Mouse (Mus musculus) c-Kit-positive CD71-positive TER-119-positive erythroid progenitor cells, embryonic 14.5 days (primary cell): ENCODE results near the gene Stox2.
"Not testable (repeated sequence)": the region's sequence is repeated elsewhere in the genome, so short reads cannot be mapped to it uniquely, and the experiment has no call there.

ENCODE experiments used
- DNase-seq: peaks from one replicate; pipeline ENCODE4 v3.0.0-alpha.2; 2013; ENCODE audit warnings: low spot score

The Stox2 gene

DNA sequence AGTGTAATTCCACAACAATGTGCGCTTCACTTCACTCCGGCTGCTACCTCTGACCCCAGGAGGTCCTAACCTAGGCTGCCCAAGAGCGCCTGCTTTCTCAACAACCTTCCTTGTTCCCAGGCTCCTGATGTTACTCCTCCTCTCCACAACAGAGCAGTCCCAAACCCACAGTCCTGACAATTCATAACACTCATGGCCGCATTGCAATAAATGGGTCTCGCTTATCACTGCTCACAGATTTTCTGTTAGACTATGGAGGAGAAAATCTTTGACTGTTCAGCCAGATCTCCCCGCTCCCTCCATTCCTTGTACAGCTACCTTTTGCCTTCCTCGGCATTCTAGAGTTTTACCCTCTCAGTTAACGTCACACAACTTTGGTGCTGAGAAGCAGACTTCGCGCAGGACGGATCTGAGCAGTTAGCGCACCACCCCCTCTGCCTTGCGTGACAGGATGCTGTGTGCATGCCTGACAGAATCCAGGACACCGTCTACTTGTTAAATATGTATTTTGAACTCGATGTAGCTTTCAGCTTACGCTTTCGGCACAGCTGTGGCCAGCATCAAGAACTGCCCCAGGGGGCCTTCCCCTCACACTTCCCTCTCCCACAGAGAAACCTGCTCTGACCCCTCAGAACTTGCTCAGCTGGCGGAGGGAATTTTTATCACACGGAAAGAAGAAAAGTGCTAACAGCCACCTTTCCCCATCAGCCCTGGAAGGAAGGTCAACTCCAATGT lies at the start of gene Stox2:
Stox2 (minus strand) TSS at position 51 of the 735 bp plus-strand sequence.
- DNase-seq: no peak

DNA sequence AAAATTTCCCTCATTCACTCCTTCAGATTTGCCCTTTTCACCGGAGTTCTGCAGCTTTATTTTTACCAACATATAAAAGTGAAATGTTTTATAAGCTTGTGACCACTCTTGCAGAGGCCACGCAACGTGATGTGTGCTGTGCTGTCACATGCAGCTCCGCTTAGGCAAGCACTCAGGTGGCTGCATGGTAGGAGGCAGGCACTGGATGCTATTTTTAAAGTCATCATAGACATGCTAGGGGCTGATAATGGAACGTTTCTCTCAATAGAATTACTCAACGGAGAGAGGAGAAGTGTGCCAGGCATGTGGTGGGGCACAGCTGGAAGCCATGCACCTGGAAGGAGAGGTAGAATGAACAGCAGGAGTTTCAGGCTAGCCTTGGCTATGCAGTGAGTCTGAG lies 49.3 kb upstream of the Stox2 start:
- DNase-seq: no peak

DNA sequence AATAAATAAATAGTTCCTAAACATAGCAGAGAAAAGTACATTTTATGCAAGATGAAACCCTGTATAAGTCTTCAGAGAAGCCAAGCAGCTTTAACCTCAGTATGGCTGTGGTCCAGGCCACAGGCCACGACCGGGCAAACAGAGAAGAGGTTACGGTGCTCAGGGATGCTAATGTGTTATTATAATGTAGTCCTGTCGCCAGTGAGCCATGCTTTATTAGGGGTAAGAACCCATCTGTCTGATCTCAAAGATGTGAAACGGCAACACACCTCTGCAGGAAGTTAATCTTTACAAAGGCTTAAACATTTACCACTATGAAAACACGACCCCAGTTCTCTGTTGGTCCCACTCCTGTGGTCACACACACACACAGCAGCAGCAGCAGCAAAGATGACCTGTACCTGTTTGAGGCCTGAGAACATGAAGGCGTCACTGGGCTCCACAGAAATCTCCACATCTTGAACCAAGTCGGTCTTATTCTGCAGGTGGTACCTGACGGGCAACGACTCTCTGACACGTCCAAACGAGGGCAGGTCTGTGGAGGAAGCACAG lies 48.5 kb upstream of the Stox2 start:
- no peak for DNase-seq

DNA sequence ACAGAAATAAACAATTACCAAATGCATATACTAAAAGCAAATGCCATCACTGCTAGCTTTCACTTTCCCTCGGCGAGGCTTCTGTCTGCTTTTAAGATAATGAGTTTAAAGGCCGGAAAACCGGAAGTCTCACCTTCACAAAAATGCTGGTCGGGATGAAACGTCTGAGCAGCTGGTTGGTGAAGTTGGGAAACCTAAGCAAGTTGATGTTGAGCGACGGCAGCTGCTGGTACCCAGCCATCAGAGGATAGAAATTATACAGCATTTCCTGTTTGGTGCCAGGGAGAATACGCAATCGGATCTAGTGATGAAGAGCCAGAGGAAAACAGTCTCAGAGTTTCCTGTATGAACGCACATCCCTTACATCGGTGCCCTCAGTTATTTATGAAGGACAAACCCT lies 46.9 kb upstream of the Stox2 start:
- no peak for DNase-seq

DNA sequence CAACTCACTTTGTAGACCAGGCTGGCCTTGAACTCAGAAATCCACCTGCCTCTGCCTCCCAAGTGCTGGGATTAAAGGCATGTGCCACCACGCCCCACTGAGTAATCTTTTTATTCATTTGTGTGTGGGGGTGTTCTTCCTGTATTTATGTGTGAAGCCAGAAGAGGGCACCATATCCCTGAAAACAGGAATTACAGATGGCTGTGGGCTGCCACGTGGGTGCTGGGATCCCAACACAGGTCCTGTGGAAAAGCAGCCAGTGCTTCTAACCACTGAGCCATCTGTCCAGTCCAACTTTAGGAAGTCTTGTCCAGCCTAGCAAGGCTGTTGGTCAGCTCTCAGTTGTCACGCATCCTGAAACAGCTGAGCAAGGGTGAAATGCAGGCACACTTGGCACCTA lies 41.1 kb upstream of the Stox2 start:
- DNase-seq: no peak

DNA sequence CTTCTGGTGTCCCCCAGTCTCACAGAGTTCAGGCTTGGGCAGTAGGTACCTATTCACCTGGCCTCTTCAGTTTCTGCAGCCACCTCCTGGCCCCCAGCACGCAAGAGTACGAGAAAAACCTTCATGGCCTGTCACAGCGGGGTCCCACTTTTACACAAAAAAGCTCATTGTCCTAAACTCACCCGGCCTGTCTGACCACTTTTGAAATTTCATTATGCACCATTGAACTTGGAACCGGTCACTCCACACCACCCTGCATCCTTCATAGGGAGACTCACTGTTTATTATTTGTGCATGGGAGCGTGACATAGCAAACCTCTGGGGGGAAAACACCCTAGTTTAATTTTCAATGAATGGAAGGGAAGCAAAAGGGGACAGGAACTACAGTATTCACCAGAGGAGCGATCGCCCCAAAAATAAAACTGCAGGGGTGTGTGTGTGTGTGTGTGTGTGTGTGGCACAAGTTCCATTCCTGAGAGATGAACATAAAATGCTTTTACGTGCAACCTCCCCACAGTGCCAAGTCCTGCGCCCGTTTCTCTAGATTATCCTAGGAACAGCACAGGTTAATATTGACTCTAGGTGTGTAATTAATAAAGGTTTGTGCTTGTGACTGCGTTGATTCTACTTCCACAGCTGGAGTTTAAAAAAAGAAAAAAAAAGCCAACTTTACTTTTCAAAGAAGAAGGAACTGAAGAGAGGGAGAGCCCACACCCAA lies 36.4 kb upstream of the Stox2 start:
- no peak for DNase-seq

DNA sequence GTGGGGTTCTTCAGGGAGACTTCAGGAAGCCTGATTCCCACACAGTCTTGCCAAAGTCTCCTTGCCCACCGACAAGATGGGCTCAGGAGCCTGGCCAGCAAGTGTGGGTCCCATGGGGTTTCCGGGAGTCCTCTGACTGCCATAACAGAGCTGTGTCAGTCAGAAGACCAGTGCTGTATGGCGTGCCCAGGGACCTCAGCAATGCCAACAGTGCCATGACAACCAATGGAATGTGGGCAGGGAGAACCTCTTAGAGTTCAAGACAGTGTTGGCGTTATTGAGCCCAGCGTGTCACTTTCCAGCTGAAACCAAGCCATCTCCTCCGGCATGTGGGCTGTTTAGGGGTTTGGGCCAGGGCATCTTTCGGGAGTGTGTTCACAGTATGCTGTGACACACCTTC lies 33.9 kb upstream of the Stox2 start:
- DNase-seq: no peak

DNA sequence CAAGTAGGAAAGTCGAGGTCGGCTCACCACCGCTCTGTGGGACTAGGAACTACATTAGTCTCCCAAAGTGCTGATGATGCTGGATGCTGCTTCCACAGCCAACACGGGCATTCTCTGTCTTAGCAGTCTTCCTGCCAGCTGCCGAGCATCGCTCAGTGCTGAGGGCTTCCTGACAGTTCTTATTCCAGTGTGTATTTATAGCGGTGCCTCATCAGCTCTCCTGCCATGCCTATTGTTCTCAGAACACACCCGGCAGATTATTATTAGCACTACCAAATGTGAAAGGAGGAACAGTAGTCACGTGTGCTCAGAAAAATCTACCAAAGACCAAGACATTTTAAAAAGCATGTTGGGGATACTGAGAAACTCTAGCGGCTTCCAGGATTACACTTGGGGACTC lies 15.5 kb upstream of the Stox2 start:
- no peak for DNase-seq

DNA sequence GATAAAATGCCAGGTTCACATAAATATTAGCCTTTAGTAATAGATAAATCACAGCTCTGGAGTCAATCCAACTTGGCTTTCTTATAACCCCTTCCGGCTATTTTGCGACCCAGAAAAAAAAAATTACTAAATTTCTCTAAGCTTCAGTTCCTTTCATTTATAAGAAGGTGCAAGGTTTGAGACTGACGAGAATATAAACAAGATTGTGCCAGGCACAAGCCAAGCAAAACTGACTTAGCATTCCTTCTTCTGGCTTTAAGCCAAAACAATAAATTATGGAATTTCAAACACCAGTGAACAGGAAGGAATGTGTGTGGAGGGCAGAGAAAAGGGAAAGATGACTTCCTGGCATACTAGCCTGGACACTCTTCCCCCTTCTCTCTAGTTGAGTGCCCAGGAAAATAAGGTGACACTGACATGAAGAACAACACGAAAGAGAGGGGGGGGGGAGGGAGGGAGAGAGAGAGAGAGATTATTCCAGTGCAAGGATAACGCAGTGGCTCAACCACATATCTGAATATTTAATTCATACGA lies 13.1 kb upstream of the Stox2 start:
- no peak for DNase-seq

DNA sequence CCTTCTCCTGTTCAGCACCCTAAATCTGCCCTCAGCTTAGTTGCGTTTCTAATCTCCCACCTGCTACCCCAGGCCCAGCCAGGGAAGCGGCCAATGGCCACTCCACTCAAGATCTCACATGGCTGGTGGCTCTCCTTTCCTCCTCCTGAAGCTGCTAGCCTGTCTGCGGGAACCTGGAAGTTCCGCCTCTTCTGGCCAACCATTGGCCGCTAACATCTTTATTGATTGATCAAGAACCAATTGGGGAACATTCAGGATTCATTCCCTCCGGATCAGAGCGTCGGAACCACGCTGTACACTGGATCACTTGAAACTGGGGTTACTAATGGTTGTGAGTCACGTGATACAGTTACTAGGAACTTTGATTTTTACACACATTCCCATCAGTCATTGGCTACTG lies 12.4 kb upstream of the Stox2 start:
- DNase-seq: no peak

DNA sequence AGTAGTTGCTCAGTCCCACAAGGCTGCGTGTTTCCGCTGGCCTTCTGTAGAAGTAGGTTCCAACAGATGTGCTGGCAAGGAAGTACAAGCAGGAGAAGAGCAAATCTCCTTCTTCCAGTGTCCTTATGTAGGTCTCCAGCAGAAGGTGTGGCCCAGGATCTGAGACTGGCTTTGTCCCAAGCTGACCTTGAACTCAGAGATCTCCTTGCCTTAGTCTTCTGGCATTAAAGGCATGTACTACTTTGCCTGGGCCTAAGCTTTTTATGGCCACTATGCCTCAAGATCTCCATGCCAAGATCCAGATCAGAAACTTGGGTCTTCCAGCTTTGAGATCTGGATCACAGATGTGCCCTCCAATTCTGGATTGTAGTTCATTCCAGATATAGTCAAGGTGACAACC lies 3.0 kb upstream of the Stox2 start:
- not testable (repeated sequence) for DNase-seq

DNA sequence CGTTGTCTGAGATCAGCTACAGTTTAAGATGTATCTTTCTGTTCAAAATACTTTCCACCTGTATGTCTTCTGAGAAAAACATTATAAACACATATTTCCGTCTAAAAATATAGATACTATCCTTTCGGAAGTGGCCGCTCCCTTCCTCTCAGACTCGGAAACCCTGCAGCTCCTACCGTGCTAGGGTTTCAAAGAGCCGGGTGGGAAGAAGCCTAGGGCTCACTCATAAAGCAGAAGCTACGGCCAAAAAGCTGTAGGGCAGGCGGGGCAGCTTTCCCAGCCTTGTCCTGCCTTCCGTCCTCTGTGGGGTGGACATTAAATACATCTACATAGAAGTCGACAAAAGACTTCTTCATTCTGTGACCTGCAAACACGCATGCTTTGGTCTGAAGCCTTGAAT lies 6.9 kb downstream of the Stox2 start:
- DNase-seq: no peak

DNA sequence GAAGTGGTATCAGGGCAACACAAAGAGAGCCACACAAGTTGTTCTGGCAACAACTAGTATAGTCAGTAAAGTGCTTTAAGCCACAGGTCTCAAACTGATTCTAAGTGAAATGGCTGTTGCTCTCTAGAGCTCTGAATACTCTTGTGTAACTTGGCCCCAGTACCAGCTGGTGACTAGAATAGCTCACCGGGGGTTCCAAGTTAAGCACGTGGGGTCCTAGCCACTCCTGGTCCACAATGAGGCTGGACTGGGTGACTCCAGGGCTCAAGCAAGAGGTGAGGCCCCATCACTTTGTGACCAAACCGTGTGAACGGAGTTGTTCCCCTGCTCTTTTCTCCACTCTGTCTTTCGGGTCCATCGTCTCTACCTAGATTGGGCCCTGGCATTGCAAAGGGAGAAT lies 8.2 kb downstream of the Stox2 start:
- DNase-seq: no peak

DNA sequence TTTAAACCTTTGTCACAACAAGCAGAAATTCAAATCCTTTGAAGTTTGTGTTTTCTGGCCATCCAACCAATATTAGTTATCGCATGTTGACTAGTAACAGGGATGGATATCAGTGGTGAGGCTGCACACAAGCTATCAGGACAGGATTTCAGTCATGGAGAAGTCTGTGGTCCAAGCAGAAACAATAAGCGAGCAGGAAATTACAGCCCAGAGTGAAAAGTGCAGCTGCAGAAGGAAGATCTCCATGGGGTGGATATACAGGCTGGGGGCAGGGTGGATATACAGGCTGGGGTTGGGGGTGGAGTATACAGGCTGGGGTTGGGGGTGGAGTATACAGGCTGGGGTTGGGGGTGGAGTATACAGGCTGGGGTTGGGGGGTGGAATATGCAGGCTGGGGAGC lies 10.3 kb downstream of the Stox2 start:
- DNase-seq: no peak

DNA sequence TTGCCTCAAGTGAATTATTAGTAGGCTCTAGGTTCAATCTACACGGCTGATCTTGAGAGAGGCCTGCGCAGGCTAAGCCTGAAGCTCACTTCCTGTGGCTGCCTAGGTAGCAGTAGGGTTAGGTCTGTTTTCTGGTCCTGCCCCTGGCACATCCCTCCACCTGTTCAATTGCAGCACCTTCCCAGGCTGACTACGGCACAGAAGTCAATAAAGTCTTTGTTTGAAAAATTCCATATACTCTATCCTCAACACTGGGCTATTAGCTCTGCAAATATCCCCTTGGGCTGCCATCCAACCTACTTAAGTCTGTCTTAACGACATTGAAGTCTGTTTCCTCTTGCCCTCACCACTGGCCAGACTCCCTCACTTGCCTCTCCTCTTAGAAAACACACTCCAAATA lies 10.8 kb downstream of the Stox2 start:
- DNase-seq: no peak

DNA sequence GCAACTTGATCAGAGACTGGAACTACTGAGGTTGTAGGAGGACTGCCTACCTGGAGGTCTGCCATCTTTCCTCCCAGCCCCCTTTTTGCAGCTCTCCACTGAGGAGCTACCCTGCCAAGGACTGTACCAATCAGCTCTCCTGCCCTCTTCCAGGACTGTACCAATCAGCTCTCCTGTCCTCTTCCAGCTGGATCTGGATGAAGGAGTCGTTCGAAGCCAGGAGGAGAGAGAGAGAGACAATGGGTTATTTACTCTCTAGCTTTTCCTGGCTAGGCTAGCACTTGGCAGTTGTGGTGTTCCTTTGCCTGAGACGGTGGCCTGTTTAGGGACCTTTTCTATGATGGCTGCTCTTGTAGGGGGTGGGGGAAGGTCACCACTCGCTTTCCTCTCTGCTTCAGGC lies 14.9 kb downstream of the Stox2 start:
- no peak for DNase-seq

DNA sequence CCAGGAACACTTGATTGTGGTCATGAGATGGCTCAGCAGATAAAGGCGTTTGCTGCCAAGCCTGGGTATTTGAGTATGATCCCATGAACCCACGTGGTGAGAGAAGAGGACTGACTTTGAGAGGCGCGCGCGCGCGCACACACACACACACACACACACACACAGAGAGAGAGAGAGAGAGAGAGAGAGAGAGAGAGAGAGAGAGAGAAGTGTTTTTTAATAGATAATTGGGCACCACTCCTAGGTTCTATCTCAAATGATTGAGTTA lies 32.0 kb downstream of the Stox2 start:
- not testable (repeated sequence) for DNase-seq

DNA sequence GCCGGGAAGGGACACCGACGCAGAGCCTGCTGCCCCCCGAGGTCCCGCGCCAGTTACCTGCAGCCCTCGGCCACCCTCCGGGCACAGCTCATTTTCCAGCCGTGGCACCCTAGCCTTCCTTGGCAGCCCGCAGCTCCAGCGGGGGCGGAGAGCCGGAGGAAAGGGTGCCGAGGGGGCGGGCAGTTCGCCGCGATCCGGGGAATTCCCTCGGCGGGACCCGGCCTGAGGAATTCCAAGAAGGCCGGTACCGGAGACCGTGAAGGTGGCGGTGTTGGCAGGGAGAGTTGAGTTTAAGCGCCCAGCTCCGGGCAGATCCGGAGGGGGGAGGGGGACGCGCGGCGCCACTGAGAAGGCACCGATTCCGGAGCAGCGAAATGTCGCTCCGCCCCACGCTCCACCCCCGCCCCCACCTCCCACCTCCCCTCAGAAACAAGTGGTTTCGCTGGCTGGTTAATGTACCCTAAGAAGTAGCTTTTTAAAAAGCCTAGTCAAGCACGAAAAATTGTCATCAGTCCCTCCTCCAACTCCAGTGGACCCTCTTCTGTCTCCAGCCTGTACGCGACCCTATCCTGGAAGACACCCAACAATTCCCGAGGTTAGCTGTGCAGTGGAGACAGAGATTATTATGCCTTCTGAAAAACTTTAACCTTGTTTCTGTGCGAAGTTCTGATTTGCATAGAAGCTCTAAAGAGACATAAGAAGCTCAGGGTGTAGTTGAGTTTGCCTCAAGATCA lies 32.5 kb downstream of the Stox2 start:
- no peak for DNase-seq

DNA sequence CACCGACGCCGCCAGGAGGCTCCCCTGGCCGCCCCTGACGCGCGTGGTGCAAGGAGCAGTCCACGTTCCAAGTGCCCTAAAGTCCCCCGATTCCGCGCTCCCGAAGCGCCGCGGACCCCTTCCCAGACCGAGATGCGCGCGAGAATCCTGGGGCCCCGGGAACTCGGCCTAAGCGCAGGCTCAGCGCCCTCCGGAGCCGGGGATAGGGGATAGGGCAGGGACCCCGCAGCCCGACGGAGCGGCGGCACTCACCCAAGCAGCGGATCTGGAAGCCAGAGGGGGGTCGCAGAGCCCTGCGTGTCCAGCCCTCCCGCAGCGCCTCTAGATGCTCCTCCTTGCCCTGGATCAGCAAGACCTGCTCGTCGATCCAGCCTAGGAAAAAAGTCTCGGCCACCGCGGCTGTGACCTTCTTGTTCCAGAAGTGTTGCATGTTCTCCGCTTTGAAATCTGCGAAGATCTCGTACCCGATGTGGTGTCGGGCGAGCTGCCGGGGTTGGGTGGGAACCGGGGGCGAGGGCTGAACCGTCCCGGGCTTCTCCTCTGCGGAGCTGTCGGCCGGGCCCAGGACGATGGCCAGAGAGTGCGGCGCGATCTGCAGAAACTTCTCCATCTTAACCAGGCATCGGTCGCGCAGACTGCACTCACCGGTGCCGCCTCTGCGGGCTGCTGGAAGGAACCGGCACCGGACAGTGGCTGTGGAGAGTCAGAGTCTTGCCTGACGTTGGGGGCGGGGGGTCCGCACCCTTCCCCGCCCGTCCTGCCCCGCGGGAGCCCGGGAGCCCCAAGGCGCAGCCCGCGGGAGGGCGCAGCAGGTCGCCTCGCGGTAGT lies 33.3 kb downstream of the Stox2 start:
- DNase-seq: no peak

DNA sequence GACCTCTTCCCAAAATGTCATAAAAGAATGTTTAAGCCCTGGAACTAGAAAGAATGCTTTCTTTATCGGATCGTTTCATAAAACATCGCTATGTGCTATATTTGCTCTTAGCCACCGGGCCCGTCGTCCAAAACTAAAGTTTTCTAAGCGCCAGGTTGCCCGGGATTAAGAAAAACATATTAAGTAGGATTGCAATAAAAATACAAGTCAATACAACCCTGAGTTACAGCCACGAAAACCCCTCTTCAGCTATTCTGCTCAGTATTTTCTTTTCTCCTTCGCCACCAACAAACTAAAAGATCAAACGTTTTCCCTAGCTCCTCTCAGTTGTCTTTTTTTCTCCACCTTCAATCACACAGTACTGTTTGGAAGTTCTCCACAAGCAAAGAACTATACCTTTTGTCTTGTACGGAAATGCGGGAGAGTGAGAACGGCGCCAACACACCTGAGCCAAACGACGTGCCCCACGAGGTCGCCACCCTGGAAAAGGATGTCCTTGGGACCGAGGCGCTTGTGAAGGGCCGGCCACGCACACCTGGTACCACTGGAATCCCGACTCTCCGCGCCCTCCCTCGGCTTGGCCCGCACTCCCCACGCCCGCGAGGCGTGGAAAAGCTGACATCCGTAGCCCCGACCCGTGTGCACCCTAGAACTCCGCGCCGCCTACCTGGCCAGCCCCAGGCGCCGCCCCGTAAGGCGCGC lies 34.0 kb downstream of the Stox2 start:
- DNase-seq: no peak

DNA sequence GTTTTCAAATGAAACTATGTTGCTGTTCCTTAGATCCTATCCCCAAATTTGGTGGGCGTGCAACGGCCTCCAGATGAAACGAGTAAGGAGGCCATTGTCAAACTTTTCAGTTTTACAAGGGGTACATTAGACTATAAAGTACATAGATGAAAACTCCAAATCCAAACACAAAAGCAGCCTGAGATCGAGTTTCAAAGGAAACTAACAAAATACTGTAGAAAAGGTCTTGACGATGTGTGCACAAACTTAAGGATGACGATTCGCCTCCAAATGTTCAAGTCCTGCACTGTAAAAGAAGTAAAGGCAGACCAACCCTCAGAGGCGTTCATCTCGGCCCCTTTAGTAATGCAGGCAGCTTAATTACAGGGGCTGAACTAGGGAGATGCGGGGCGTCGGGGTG lies 34.8 kb downstream of the Stox2 start:
- DNase-seq: no peak
